8 mouse cellular contexts compared by ENCODE assay signal in genomic region chr12:89134333-89134732, GRCm38 (mm10).
DNase-seq lines count a peak whose midpoint lies in the region; ATAC-seq lines count a peak whose summit lies in the region.

No protein-coding gene starts in this region.

- WGBS in limb, embryonic 13.5 days, result 81% methylated on average over 2 of the region's 2 CpGs
- WGBS in limb, embryonic 10.5 days, result 70% methylated on average over 2 of the region's 2 CpGs

- no peak overlapping the region for H3K4me2 ChIP-seq in limb, embryonic 13.5 days (replicated peaks)

- H3K27me3 ChIP-seq in limb, embryonic 13.5 days, result no peaks in the 10 kb centered on the region
- no peaks in the 10 kb centered on the region for H3K27me3 ChIP-seq in limb, embryonic 10.5 days (ENCODE audit: low read depth, poor library complexity, severe bottlenecking)

- H3K4me1 ChIP-seq in limb, embryonic 13.5 days, result no peaks in the 10 kb centered on the region
- no peaks in the 10 kb centered on the region for H3K4me1 ChIP-seq in limb, embryonic 10.5 days

- ATAC-seq in limb, embryonic 13.5 days (ENCODE audit: low FRiP score, low read depth), result 0 out of 2 replicates have a peak, but pooled peaks have one; percentile 32

- H3K4me3 ChIP-seq in limb, embryonic 13.5 days, result no peak overlapping the region
- no peak overlapping the region for H3K4me3 ChIP-seq in limb, embryonic 10.5 days

- H3K27ac ChIP-seq in limb, embryonic 13.5 days, result no peak overlapping the region
- H3K27ac ChIP-seq in limb, embryonic 10.5 days, result no peak overlapping the region

- H3K9ac ChIP-seq in limb, embryonic 13.5 days, result no peak overlapping the region

- peak; percentile 8 to 22 for DNase-seq in cerebellum, adult 18-20 months
- DNase-seq in cerebellum, adult 11-12 months, result no peak
- no peak for DNase-seq in limb, embryonic 10.5 days (ENCODE audit: low spot score)
- DNase-seq in embryo, embryonic 10.5 days (ENCODE audit: low spot score), result peak; percentile 43
- DNase-seq in lung, postnatal 14 days, result peak; percentile 14
- DNase-seq in frontal cortex, postnatal 10 days (ENCODE audit: low spot score in 2 of 2), result no peak
- DNase-seq in neural tube, embryonic 10.5 days (ENCODE audit: extremely low spot score, low spot score), result no peak

- H3K9me3 ChIP-seq in limb, embryonic 13.5 days, result no peaks in the 10 kb centered on the region
- no peaks in the 10 kb centered on the region for H3K9me3 ChIP-seq in limb, embryonic 10.5 days (replicated peaks)

- no peaks in the 10 kb centered on the region for H3K36me3 ChIP-seq in limb, embryonic 13.5 days
- no peaks in the 10 kb centered on the region for H3K36me3 ChIP-seq in limb, embryonic 10.5 days

Comparison
In these comparisons a context has a peak if more than half of its experiments do, and no peak if none do; other contexts are left out.
1. DNase-seq: peak in cerebellum, adult 18-20 months (2 of 2), embryo, embryonic 10.5 days (single experiment) and lung, postnatal 14 days (single experiment); none in cerebellum, adult 11-12 months (single experiment), limb, embryonic 10.5 days (single experiment), frontal cortex, postnatal 10 days (0 of 2) and neural tube, embryonic 10.5 days (single experiment).